Mouse (Mus musculus) frontal cortex, postnatal 10 days (tissue): ENCODE measurements around the gene Podxl.

Experiments used
- DNase-seq, 2 experiments: peaks; one replicate each; pipeline ENCODE4 v3.0.0; 2022; ENCODE audit warnings: low spot score in 2 of 2, mixed read lengths in 1 of 2

The Podxl gene

DNA sequence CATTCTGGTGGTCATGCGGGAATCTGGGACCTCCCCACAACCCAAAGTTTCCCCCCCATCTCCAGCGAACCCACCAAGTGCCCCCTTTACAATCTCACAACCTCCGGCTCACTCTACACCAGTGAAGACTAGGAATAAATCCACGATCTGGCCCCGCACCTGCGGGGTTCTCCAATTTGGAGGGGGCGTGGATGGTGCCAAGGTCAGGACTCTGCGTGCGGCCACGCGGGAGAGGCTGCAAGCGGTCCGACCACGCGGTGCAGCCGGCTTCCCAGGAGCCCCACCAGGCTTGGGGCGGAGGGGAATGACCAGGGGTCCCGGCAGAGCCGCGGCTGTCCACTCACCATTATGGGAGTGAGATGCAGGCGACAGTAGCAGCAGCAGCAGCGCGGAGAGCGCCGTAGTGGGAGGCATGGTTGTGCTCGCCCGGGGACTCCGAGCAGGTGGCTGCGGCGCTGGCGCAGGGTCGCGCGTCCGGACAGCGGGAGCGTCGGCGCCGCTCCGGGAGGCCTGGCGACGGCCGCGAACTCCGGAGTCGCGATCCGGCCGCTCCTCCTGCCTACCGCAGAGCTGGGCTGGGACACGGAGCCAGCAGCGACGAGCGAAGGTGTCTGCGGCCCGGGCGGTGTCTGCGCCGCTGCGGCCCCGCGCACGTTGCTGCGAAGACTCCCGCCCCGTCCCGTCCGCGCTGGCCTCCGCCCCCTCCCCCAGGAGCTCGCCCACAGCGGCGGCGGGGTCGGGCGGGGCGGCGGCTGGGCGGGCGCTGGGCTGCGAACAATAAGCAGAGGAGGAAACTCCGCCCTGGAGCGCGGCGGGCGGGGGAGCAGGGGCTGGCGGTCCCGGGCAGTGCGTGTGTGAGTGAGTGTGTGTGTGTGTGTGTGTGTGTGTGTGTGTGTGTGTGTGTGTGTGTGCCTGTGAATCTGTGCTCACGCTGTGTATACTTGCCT is at the start of gene Podxl:
Gene Podxl, minus strand, starts transcription at position 747 of the 947 bp plus-strand sequence.
- DNase-seq = peak in 1 of 2 experiments; percentile 53

DNA sequence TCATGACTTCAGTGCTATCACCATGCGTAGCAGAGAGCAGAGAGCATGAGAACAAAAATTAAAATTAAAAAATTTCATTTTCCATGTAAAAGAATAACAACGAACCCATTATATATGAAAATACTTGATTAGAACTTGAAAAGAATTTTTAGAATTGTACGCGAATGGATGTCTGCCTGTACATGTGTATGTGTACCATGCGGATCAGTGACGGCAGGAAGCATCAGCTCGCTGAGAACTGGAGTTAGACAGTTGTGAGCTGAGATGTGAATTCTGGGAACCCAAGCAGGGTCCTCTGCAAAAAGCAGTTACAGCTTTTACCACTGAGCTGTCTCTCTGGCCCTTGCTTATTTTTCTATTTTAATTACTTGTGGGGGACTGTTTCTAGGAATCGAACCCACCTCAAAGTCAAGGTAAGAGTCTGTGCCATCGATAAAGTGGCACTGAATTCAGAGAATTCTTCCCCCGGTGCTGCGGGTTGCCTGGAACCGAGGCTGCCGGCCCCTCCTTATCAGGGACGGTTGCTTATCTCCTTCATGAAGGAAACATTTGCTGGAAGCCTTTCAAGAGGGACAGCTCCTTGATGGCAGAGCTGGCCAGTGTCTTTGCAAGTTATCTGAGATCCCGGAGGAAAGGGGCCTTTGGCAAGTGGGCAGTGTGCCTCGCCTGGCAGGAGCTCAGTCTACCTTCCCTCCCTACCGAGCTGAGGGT is 48.9 kb upstream of the Podxl start:
- DNase-seq = no peak

DNA sequence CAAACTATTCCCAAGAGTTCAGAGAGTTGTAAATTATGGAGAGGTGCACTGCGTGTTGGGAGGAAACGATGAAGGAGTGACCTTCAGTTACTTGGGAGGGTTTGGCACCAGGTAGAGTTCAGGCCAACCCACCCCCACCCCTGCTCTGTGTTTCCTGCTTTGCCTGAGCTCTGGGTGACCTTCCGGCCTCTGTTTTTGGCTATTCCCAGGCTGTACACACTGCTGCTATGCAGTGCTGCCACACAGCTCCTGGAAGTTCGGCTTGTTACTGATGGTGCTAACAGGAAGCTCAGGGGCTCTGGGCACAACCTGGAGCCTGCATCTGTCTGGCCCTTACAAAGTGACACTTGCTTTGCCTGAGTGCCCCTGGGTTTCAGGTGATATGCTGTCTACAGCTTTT is 42.6 kb upstream of the Podxl start:
- DNase-seq = no peak

DNA sequence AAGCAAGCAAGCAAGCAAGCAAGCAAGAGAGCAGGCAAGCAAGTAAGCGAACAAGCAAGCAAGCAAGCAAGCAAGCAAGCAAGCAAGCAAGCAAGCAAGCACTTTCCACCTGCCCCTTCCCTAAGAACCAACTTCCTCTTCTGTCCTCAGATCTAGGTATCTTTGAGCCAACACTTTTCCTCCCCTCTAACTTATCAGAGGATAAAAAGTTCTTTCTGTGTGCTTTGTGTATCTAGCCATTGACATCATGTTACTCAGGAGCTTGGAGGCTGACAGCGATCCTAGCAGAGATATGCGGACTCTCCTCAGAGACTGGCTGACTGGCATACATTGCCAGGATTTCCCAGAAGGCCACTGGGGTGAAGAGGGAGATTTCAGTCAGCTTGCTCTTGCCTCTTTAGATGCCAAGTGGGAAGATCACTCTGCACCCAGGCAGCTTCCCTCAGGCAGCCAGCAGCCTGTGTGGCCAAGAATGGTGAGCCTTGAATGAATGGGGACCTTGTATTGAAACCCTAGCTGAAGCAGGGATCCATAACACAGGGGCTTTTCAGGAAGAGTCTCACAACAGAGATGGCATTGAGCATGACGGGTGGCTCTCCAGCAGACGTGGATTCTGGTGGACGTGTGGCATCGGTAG is 41.0 kb upstream of the Podxl start:
- no peak for DNase-seq

DNA sequence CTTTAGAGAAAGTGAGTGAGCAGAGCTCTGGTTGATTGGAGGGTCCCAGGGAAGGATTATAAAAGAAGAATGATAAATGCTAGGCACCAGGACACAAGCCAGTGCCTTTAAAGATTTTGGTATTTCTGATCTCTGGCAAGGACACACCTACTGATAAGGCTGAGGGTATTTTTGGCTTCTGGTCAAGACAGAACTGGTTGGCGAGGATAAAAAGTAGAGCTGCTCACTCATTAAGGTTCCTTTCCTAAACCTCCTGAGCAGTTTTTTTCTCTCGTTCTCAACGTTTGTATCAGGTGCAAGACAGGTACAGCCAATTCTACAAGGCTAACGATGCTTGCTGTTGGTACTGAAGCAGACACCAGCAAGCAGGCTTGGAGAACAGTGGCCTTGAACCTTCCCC is 38.7 kb upstream of the Podxl start:
- DNase-seq = no peak

DNA sequence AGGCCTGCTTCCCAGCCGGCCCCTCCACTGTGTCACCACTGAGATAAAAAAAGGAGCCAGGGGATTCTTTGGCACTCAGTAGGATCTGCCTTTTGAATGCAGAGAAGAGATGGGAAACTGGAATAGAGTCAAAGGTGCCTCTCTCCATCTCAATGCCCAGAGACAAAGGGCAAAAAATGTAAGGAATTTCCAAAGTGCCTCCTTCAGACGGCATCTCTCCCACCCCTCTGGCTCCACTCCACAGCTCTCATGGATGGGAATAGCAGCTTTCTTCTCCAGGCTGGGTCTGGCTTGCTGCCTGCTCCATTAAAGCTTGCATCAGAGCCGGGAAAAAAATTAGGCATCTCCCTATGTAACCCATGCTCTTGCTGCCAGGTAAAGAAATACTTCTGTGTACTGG is 37.4 kb upstream of the Podxl start:
- no peak for DNase-seq

DNA sequence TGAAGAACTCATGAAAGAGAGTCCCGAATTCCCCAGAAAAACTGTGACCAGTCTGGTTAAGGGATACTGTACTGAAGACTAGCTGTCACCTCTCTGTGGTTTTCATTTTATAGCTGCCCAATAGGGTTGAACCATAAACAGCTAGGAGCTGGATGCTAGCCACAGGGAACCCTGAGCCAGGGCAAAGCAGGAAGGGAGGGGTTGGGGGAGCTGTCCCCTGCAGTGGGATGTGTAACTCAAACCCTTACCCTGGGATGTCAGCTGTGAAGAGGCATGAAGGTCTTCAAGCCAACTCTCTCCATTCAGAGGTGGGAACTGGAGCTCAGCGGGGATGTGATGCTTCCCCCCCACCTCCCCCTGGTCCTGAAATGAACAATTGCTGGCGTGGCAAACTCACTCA is 36.1 kb upstream of the Podxl start:
- no peak for DNase-seq

DNA sequence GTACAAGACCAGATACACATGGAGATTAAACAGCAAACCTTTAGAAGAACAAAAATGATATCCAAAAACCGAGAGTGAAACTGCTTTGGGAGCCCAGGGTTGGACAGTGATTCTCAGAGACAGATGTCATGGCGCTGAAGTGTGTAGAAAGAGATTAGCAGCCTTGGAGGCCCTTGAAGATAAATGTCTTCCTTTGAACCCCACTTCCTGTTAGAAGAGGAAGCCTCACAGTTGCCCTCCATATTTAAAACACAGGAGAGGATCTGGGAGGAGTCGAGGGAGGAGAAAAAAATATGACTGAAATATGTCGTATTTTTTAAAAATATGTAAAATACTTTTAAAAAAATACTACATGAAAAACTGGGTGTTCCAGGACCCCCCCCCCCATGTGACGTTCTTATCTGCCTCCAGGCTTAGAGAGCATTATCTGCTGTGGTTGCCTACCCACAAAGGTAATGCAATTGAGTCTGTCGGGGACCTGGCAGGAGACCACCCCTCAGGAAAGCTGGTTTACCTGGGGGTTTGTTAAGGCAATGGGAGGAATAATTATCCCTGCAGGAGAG is 34.6 kb upstream of the Podxl start:
- DNase-seq = no peak

DNA sequence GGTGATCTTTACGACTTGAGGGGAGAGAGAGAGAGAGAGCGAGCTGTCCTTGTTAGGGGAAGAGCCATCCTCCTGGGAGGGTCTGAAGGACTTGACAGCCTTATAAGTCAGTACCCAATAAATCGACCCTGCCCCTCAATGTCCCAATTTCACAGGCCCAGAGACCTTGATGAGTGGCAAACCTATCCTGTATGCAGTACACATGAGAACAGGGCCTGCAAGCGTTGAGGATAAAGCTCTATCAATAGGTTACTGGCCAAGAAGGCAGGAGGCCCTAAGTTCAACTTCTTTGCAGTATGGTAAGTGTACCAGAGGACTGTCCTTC is 33.3 kb upstream of the Podxl start:
- no peak for DNase-seq

DNA sequence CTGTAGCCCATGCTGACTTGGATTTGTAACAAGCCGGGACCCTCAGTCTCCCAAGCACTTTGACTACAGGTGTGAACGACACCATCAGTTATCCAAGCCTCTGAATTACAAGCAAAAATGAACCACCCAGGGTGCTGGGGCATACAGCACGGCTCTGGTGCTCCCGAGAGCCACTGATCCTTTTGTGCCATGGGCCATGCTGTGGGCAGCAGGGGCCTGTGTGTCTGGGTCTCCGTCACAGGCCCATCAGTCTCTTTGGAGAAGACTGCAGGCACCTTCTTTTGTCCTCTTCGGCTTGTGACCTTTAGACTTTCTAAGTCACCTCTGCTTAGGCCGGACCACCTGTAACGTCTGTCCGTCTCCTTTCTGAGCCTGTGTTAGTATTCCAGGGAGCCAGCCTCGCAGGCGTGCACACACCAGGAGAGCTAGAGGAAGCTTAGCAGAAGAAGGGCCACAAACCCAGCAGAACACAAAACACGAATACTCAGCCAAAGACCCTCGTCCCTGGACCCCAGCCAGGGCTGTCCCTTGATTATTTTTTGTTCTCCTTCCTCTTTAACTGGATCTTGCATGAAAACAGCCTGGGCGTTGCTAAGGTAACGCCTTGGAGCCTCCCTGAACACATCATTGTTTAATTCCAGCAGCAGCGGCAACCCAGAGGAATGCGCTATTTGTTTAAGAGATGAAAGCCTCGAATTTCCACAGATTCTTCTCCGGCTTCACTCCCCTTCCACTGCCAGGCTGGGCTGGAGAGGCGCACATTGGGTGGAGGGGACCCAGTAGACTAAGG is 32.8 kb upstream of the Podxl start:
- peak; percentile 51 to 60 for DNase-seq

DNA sequence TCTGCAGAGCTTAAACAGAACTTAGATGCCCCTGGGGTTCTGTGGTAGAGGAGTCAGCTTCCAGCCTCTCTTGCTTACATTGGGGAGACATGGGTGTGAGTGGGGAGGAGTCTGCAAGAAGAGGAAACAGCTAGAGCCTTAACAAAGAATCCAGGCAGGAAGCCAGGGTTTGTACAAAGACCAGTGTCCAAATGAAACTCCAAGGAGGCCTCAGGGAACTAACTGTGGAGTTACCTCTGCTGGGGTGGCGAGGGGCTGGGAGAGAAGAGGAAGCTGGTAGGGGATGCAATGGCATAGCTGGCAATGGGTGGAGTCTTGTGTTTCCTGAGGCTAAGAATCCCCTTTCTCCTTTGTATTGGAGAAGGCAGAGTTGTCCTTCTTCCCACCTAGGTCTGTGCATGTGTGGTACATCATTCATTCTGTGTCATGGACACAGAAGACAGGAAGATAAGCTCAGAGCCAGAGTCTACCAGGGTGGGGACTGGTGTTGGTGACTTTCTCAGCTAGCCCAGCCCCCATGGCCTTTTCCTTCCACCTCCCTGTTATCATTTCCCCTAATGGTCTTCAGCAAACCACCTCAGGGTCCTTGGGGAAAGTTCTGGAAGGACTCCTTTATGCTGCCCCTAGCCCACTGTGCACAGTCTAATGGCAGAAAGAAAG is 28.9 kb upstream of the Podxl start:
- no peak for DNase-seq

DNA sequence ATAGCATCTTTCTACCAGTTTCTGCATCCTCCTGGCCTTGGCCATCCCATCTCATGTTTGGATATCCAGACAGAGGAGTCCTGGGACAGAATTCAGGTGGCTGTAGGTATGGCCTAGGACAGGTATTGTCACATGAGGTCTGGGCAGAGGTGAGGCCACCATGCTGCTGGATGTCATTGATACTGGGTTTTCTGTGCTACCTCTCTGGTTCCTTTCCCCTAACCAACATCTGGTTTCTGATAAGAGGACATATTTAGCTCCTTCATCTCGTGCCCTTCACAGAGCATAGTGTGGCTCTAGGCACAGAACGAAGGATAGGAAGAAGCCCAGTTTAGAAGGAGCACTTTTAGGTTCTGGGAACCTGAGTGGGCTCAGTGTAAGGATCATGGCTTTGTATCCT is 28.3 kb upstream of the Podxl start:
- no peak for DNase-seq

DNA sequence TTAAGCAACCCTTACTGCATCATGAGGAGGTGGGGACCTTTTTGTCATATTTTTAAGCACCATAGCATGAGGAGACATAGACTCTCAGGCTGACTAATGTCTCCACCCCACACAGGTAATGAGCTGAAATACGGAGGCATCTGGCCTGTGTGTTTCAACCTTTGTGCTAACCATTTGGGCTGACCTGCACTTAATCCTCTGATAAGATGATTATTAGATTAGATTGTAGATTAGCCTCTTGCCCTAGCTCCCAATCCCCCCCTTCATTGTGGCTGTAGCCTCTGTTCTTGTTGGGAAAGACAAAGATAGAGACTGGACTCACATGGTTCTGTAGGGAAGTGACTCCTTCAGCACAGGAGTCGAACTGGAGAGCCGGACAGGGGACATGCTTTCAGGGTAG is 27.9 kb upstream of the Podxl start:
- DNase-seq = no peak

DNA sequence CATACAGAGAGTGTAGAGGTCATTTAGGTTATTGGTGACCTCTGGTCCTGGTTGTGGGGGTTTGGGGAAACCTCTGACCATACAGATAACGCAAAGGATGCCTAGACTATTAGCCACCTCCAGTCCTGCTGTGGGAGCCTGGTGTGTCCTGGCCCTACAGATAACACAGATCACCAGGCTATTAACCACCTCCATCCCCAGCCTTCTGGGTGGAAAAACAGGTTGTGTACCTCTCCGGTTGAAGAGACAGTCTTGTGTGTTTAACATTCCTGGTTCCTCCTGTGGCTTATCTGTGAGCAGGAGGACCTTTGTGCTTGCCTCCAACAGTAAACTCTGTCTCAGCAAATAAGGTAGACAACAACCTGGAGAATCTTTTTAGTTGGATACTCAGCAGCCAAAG is 27.0 kb upstream of the Podxl start:
- DNase-seq = no peak

DNA sequence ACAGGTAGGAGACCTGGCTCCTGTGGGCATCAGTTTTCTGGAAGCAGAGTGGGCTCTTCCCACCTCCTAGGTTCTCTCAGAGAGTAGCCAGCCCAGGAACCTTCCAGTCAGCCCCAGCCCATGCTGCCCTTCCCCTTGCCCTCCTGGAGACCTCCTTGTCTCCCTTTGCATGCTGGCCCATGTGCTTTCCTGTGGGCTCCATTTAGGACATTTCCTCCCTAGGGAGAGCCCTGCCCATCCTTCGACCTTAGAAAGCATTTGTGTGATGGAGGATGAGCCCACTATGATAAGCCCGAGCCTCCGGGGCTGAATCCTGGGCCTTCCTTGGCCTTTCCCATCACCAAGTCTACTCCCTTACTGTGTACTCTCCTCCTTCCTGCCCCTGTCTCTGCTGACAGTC is 25.5 kb upstream of the Podxl start:
- DNase-seq = no peak

DNA sequence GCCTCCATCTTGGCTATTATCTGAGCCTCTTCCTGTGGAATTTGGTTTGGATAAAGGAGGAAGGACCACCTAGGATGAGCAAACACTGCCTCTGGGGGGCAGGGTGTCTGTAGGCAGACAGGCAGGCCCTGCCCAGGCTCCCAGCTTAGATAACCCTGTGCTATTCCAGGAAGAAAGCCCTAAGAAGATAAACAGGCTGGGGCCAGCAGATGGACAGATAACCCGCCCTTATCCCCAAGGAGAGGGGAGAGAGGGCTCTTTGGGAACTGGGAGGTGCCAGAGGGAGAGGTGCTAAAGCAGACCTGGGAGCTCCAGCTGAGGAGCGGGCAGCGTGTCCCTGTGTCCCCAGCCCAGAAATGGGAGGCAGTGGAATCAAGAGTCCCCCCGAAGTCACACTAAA is 23.9 kb upstream of the Podxl start:
- DNase-seq = no peak

DNA sequence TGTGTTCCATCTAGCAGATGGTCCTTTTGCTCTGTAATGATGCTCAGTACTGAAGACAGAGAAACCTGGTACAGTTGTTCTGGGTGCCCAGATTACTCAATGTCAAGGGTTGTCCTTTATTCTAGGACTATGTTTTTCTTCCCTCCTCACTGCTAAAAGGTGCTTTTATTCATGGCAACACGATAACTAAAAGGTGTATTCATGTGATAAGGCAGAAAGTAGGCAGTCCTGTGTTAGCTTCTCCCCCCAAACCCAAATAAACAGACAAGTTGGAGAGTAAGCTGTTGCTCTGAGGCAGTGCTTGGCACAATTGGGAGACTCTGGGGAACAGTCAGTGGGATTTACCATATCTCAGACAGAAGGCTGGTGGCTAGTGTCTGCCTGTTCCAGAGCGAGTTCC is 22.3 kb upstream of the Podxl start:
- DNase-seq = no peak

DNA sequence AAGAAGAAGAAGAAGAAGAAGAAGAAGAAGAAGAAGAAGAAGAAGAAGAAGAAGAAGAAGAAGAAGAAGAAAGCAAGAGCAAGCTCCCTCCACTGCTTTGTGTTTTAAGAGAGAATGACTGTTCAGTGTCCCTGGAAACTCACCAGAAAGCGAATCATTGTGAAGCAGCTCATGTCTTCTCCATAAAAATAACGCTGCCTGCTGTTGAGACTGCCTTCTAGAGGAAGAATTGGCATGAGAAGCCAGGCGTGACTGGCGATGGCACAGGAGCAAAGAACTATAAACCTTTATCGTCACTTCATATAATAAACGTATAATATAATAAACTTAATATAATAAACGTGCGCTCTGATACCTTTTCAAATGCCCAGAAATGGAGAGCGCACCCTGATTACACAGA is 12.4 kb upstream of the Podxl start:
- DNase-seq = no peak

DNA sequence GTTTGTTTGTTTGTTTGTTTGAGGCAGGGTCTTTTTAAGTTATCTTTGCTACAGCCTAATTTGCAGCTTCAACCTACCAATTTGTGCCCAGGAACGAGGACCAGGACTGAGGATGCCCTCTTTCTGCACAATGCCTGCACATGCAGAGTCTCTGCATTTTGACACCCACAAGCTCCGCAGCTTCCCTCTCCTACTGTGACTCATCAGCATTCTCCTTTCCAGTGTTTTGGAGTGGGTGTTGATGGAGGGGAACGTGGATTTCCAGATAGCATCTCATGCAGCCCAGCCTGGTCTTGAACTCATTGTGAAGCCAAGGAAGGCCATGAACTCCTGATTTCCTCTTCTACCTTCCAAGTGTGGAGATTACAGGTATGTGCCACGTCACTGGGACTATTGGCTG is 11.3 kb upstream of the Podxl start:
- no peak for DNase-seq

DNA sequence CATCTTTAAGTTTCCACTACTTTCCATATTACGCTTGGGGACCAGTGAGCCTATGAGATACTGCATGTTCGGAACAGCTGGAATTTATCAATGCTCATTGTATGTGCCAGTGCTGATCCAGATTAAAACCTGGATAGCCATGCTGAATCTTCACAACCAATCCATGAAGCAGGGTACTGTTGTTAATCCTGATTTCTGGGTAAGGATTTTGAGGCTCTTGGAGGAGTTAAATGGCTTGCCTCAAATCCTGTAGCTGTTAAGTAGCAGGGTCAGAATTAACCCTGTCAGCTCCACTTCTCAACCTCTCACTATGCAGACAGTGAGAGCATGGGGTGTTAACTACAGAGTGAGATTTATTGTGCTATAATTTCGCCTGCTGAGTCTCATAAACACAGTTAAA is 7.7 kb upstream of the Podxl start:
- no peak for DNase-seq

DNA sequence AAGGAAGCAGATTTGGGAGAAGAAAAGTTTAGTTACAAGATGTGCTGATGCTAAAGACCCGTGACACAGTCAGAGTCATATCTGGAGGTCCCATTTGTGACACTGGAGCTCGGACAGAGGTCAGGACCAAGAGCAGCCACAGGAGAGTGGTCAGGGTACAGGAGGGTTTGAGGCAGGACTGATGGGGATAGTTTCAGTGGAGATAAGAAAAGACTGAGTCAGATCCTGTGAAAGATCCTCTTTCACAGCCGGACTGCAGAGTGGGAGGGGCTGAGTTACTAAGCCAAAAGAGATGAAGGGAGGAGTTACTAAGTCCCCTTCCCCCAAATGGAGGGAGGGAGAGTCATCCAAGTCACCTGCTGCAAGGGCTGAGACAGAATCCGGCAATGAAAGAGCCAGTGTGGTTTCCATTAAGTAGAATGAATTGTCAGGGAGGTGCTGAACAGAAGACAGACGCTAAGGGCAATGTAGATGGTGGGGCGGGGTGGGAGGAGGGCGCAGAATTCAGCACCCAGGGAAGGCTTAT is 4.4 kb upstream of the Podxl start:
- no peak for DNase-seq
